In genomic region chr10:81459399-81459798, GRCm38 (mm10) we compare ENCODE assay signal across 21 mouse cellular contexts. TPM values are rescaled to one million over a fixed set of nuclear protein-coding genes. Genes with fewer than 3 reads are reported as not detected.
DNase-seq lines count a peak whose midpoint lies in the region; ATAC-seq lines count a peak whose summit lies in the region.
"Had no signal": no experiment of that assay in that cellular context is flagged by ENCODE, and none has a peak within 500 bp of the region (broad histone marks: within the 10 kb centered on the region; RNA-seq: fewer than 3 reads in every experiment).

No protein-coding gene starts in this region.

- peaks cover 4% of the 10 kb centered on the region for H3K4me1 ChIP-seq in neural tube, embryonic 15.5 days

- H3K4me2 ChIP-seq in neural tube, embryonic 15.5 days: no peak overlapping the region
- H3K4me2 ChIP-seq: forebrain, embryonic 13.5 days; heart, embryonic 11.5 days; hindbrain, embryonic 13.5 days had no signal

- no peak overlapping the region for H3K9ac ChIP-seq in neural tube, embryonic 15.5 days (replicated peaks)
- H3K9ac ChIP-seq: forebrain, embryonic 13.5 days; hindbrain, embryonic 13.5 days had no signal

- DNase-seq in heart, adult 11 months: peak; percentile 76
- DNase-seq in heart, postnatal 10 days: no peak
- DNase-seq in ovary, postnatal 36 days (ENCODE audit: low spot score): peak; percentile 1
- DNase-seq in ovary, postnatal 14 days (ENCODE audit: low spot score): no peak
- peak; percentile 4 for DNase-seq in right cerebral cortex, postnatal 4 days
- DNase-seq in right cerebral cortex, postnatal 25 days: no peak
- DNase-seq: adrenal gland, postnatal 10 days; adrenal gland, postnatal 36 days; cerebellum, adult 18-20 months; cerebellum, adult 9-10 months; gastrocnemius, postnatal 36 days; heart, postnatal 36 days had no signal

- H3K4me3 ChIP-seq in neural tube, embryonic 15.5 days (replicated peaks): no peak overlapping the region
- H3K4me3 ChIP-seq: forebrain, embryonic 10.5 days; forebrain, embryonic 13.5 days; hindbrain, embryonic 10.5 days; hindbrain, embryonic 13.5 days had no signal

- no peak for ATAC-seq in neural tube, embryonic 15.5 days (ENCODE audit: low FRiP score)
- ATAC-seq: forebrain, embryonic 13.5 days; forebrain, embryonic 16.5 days; Patski had no signal

- 65% methylated on average over 21 of the region's 21 CpGs for WGBS in neural tube, embryonic 15.5 days

- peaks cover 12% of the 10 kb centered on the region for H3K36me3 ChIP-seq in neural tube, embryonic 15.5 days
- H3K36me3 ChIP-seq: forebrain, embryonic 10.5 days; hindbrain, embryonic 10.5 days had no signal

- H3K27me3 ChIP-seq in neural tube, embryonic 15.5 days (replicated peaks): peaks cover 78% of the 10 kb centered on the region

- H3K27ac ChIP-seq in neural tube, embryonic 15.5 days (replicated peaks): no peak overlapping the region
- H3K27ac ChIP-seq: forebrain, embryonic 10.5 days; forebrain, embryonic 13.5 days; hindbrain, embryonic 10.5 days; hindbrain, embryonic 13.5 days had no signal

- no peaks in the 10 kb centered on the region for H3K9me3 ChIP-seq in neural tube, embryonic 15.5 days (replicated peaks)
- H3K9me3 ChIP-seq: forebrain, embryonic 10.5 days; forebrain, embryonic 13.5 days; hindbrain, embryonic 10.5 days; hindbrain, embryonic 13.5 days had no signal

- intact Hi-C loops in heart, postnatal 10 days (cut with DNase I): no loop called here

RNA-seq across cellular contexts. Expression of gene Nfic, which starts 4.0 kb away (rescaled TPM):
- 100 to 1,000 TPM; 139 to 163 TPM for total RNA-seq in heart, postnatal 10 days (2021)
- polyA plus RNA-seq in neural tube, embryonic 15.5 days (2015; fragmentation: Nextera tagmentation; extraction: Ambion mirVana): 35.0 and 35.8 TPM in 2 replicates

RNA-seq across cellular contexts. Expression of gene Celf5, which starts 23.1 kb away (rescaled TPM):
- total RNA-seq in heart, postnatal 10 days (2021): under 1 TPM; 0.32 to 0.48 TPM
- polyA plus RNA-seq in neural tube, embryonic 15.5 days (2015; fragmentation: Nextera tagmentation; extraction: Ambion mirVana): 54.8 and 62.5 TPM in 2 replicates
- total RNA-seq: gastrocnemius, postnatal 36 days; granulocyte monocyte progenitor cell, adult 5-6 weeks had no signal

RNA-seq across cellular contexts. Expression of gene Ncln, which starts 36.8 kb away (rescaled TPM):
- total RNA-seq in heart, postnatal 10 days (2021): 10 to 100 TPM; 64.0 to 65.0 TPM
- polyA plus RNA-seq in neural tube, embryonic 15.5 days (2015; fragmentation: Nextera tagmentation; extraction: Ambion mirVana): 68.5 and 70.3 TPM in 2 replicates

RNA-seq across cellular contexts. Expression of gene S1pr4, which starts 40.5 kb away (rescaled TPM):
- total RNA-seq in heart, postnatal 10 days (2021): under 1 TPM; 0.86 to 0.87 TPM
- 0.69 and 2.1 TPM in 2 replicates for polyA plus RNA-seq in neural tube, embryonic 15.5 days (2015; fragmentation: Nextera tagmentation; extraction: Ambion mirVana)

Comparison
In these comparisons a context has a peak if more than half of its experiments do, and no peak if none do; other contexts are left out.
1. DNase-seq: peak in heart, adult 11 months (single experiment), ovary, postnatal 36 days (single experiment) and right cerebral cortex, postnatal 4 days (single experiment); none in heart, postnatal 10 days (0 of 2), ovary, postnatal 14 days (single experiment) and right cerebral cortex, postnatal 25 days (single experiment).